Mouse (Mus musculus): ENCODE measurements at regions not wholly inside any gene's neighbourhood (a gene's known extent, or its start where the extent isn't known, plus 50 kb on each side); places are given as distances from the start of the nearest gene placed in this dataset.

- no peak for TF ChIP-seq CTCF (IDR thresholded peaks at IDR 0.05; ENCODE audit: control insufficient read depth, insufficient read depth, insufficient read length)
- TF ChIP-seq FOSL1 (IDR thresholded peaks at IDR 0.05; ENCODE audit: insufficient read depth, low read length, poor library complexity, severe bottlenecking), result no peak
- no peak for TF ChIP-seq MYOD1 (IDR thresholded peaks at IDR 0.05; ENCODE audit: control insufficient read depth, insufficient read length, low read depth)
- no peak for TF ChIP-seq MYOG (IDR thresholded peaks at IDR 0.05; ENCODE audit: control insufficient read depth, extremely low read depth, insufficient read length)
These were observed 300.1 kb downstream of the Maf start for GRCm38 (mm10) chr8:115407535-115407934.
